Mouse (Mus musculus) liver, adult 2 months (tissue): ENCODE results near the gene Serf2.

ENCODE experiments used
- CTCF ChIP-seq: fragments of 200-500 bp; IDR thresholded peaks from 2 replicates; pipeline ENCODE4 v1.5.1; 2011; ENCODE audit warnings: low read depth, low read length, control low read depth
- POLR2A ChIP-seq: fragments of 200-500 bp; IDR thresholded peaks from 2 replicates; pipeline ENCODE4 v1.6.1; 2011; ENCODE audit warnings: low read length, control low read depth; ENCODE audit not compliant: insufficient read depth; ENCODE audit errors: extremely low read depth

DNA sequence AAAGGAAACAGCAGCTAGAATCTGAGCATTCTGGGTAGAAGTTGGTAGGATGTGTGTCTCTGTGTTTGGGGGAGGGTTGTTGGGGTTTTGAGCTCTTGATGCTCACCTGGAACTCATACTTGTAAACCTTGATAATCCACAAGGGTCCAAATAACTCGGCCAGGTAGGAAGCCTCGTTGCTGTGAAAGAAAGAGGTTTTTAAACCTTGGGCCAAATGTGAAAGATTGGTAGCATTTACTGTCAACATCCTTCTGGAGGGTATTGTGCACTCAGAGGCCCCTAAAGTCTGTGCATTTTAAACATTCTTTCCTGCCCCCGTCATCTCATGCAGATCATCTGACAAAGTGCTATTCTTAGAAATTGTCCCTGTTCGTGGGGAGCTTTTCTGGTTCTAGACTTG, 4.0 kb downstream of the Serf2 start, which contains the start of gene Hypk:
- no peak for TF ChIP-seq CTCF
- TF ChIP-seq POLR2A = no peak
